Mouse (Mus musculus) lung, adult 2 months (tissue): ENCODE data around the gene Mfap1b.
"Not testable (repeated sequence)": the region's sequence is repeated elsewhere in the genome, so short reads cannot be mapped to it uniquely, and the experiment has no call there.

ENCODE experiments used
- CTCF ChIP-seq: fragments of 200-500 bp; IDR thresholded peaks from 2 replicates; pipeline ENCODE4 v1.5.1; 2011; ENCODE audit warnings: mild to moderate bottlenecking, low read length, control low read depth; ENCODE audit not compliant: insufficient read depth
- POLR2A ChIP-seq: fragments of 200-500 bp; IDR thresholded peaks from 2 replicates; pipeline ENCODE4 v1.6.1; 2011; ENCODE audit warnings: low read depth, mild to moderate bottlenecking, control low read depth, low read length, borderline replicate concordance; ENCODE audit errors: extremely low read depth

- not testable (repeated sequence) for TF ChIP-seq CTCF, POLR2A
Observed at GRCm38 (mm10) chr2:121475306-121475705, 1.4 kb upstream of the Mfap1b start.
